Mouse (Mus musculus): ENCODE results near the gene Gm5475.
"Not testable (repeated sequence)": the region's sequence is repeated elsewhere in the genome, so short reads cannot be mapped to it uniquely, and the experiment has no call there.

Gm5475 gene

GRCm38 (mm10) chr15:100421758-100422197 is at the start of gene Gm5475:
TSS of gene Gm5475 (plus strand) at chr15:100422147.
- DNase-seq: not testable (repeated sequence)

- DNase-seq: peak; percentile 52 to 56
Measured at GRCm38 (mm10) chr15:100375066-100375465, 46.9 kb upstream of the Gm5475 start.

GRCm38 (mm10) chr15:100377847-100378505 is 44.0 kb upstream of the Gm5475 start:
- DNase-seq: not testable (repeated sequence)

GRCm38 (mm10) chr15:100379658-100380057 is 42.3 kb upstream of the Gm5475 start:
- no peak for DNase-seq

- no peak for DNase-seq
Measured at GRCm38 (mm10) chr15:100380104-100380503, 41.8 kb upstream of the Gm5475 start.

- no peak for DNase-seq
Measured at GRCm38 (mm10) chr15:100385705-100386104, 36.2 kb upstream of the Gm5475 start.

- no peak for DNase-seq
Measured at GRCm38 (mm10) chr15:100387544-100388223, 34.3 kb upstream of the Gm5475 start.

GRCm38 (mm10) chr15:100388224-100388835 is 33.6 kb upstream of the Gm5475 start:
- no peak for DNase-seq

GRCm38 (mm10) chr15:100388886-100389285 is 33.1 kb upstream of the Gm5475 start:
- no peak for DNase-seq

GRCm38 (mm10) chr15:100391066-100391465 is 30.9 kb upstream of the Gm5475 start:
- no peak for DNase-seq

- DNase-seq: no peak
Measured at GRCm38 (mm10) chr15:100391599-100391998, 30.3 kb upstream of the Gm5475 start.

GRCm38 (mm10) chr15:100393016-100393415 is 28.9 kb upstream of the Gm5475 start:
- no peak for DNase-seq

- no peak for DNase-seq
Measured at GRCm38 (mm10) chr15:100395561-100395960, 26.4 kb upstream of the Gm5475 start.

- no peak for DNase-seq
Measured at GRCm38 (mm10) chr15:100400592-100401250, 21.2 kb upstream of the Gm5475 start.

GRCm38 (mm10) chr15:100401811-100402210 is 20.1 kb upstream of the Gm5475 start:
- DNase-seq: no peak

GRCm38 (mm10) chr15:100402347-100402746 is 19.6 kb upstream of the Gm5475 start:
- no peak for DNase-seq

GRCm38 (mm10) chr15:100402798-100403197 is 19.1 kb upstream of the Gm5475 start:
- no peak for DNase-seq

- DNase-seq: no peak
Measured at GRCm38 (mm10) chr15:100403318-100404000, 18.5 kb upstream of the Gm5475 start.

GRCm38 (mm10) chr15:100406088-100406487 is 15.9 kb upstream of the Gm5475 start:
- no peak for DNase-seq

GRCm38 (mm10) chr15:100410918-100411672 is 10.9 kb upstream of the Gm5475 start:
- no peak for DNase-seq

GRCm38 (mm10) chr15:100411731-100412130 is 10.2 kb upstream of the Gm5475 start:
- DNase-seq: no peak

- DNase-seq: no peak
Measured at GRCm38 (mm10) chr15:100413306-100413705, 8.6 kb upstream of the Gm5475 start.

All from cerebellum, adult 18-20 months (tissue).